Mouse (Mus musculus): ENCODE results near the gene Dock10. TPM values are rescaled to one million over a fixed set of nuclear protein-coding genes. Genes with fewer than 3 reads are reported as not detected.

Dock10 gene
- polyA plus RNA-seq, 1 experiment from 2014 or later = 4.4 TPM

- Histone ChIP-seq H3K27ac (replicated peaks in 1 of 2; ENCODE audit: control insufficient read depth in 1 of 2, insufficient read depth in 1 of 2, low read depth in 2 of 2, low read length in 2 of 2) (no peak overlapping the region), H3K9me3 (ENCODE audit: control insufficient read depth, low read length) (no peaks in the 10 kb centered on the region), H3K4me1 (ENCODE audit: control insufficient read depth in 2 of 2, insufficient read depth in 2 of 2, low read length in 2 of 2) (no peaks in the 10 kb centered on the region), H3K36me3 (ENCODE audit: control insufficient read depth, insufficient read depth, low read length) (no peaks in the 10 kb centered on the region), H3K4me2 (ENCODE audit: low read length) (no peak overlapping the region), H3K9ac (ENCODE audit: low read length) (no peak overlapping the region), H3K4me3 (ENCODE audit: control insufficient read depth in 1 of 2, insufficient read depth in 1 of 2, low read depth in 1 of 2, low read length in 2 of 2) (no peak overlapping the region), H3K27me3 (ENCODE audit: control insufficient read depth, insufficient read depth, low read length) (no peaks in the 10 kb centered on the region)
- no peak for ATAC-seq (ENCODE audit: insufficient number of reproducible peaks, insufficient read depth, low FRiP score, low read depth)
- 90% methylated on average over 2 of the region's 2 CpGs for WGBS
Measured at GRCm38 (mm10) chr1:80504757-80505156, 253.6 kb downstream of the Dock10 start.

DNA sequence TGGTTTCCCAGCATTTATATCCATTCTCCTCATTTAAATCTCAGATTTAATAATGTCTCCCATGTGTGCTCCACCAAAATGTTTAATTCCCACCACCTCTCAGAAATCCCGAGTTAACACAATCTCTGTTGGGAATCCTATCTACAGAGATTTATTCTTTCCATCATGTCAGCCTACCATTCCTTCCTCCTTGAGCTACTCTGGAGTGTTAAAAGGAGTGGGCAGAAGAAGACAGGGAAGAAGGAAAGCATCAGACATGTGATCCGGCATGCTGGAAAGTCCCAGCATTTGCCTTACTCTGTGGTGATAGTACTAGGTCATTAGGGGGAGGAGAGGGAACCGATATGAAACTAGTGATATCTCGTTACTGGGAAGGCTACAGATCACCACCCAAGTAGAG is 254.2 kb downstream of the Dock10 start:
- H3K9ac ChIP-seq (ENCODE audit: low read length) = no peak overlapping the region
- no peak overlapping the region for H3K4me2 ChIP-seq (ENCODE audit: low read length)
- H3K4me1 ChIP-seq (ENCODE audit: control insufficient read depth in 2 of 2, insufficient read depth in 2 of 2, low read length in 2 of 2) = no peaks in the 10 kb centered on the region
- WGBS = 77% methylated on average over 4 of the region's 4 CpGs
- no peaks in the 10 kb centered on the region for H3K36me3 ChIP-seq (ENCODE audit: control insufficient read depth, insufficient read depth, low read length)
- H3K9me3 ChIP-seq (ENCODE audit: control insufficient read depth, low read length) = no peaks in the 10 kb centered on the region
- no peak overlapping the region for H3K27ac ChIP-seq (replicated peaks in 1 of 2; ENCODE audit: control insufficient read depth in 1 of 2, insufficient read depth in 1 of 2, low read depth in 2 of 2, low read length in 2 of 2)
- no peaks in the 10 kb centered on the region for H3K27me3 ChIP-seq (ENCODE audit: control insufficient read depth, insufficient read depth, low read length)
- H3K4me3 ChIP-seq (ENCODE audit: control insufficient read depth in 1 of 2, insufficient read depth in 1 of 2, low read depth in 1 of 2, low read length in 2 of 2) = no peak overlapping the region
- ATAC-seq (ENCODE audit: insufficient number of reproducible peaks, insufficient read depth, low FRiP score, low read depth) = no peak

GRCm38 (mm10) chr1:80502456-80503165 is 255.7 kb downstream of the Dock10 start:
- no peaks in the 10 kb centered on the region for H3K9me3 ChIP-seq (ENCODE audit: control insufficient read depth, low read length)
- 77% methylated on average over 9 of the region's 9 CpGs for WGBS
- no peak overlapping the region for H3K4me2 ChIP-seq (ENCODE audit: low read length)
- H3K4me1 ChIP-seq (ENCODE audit: control insufficient read depth in 2 of 2, insufficient read depth in 2 of 2, low read length in 2 of 2) = no peaks in the 10 kb centered on the region
- H3K9ac ChIP-seq (ENCODE audit: low read length) = no peak overlapping the region
- no peaks in the 10 kb centered on the region for H3K27me3 ChIP-seq (ENCODE audit: control insufficient read depth, insufficient read depth, low read length)
- no peaks in the 10 kb centered on the region for H3K36me3 ChIP-seq (ENCODE audit: control insufficient read depth, insufficient read depth, low read length)
- no peak overlapping the region for H3K27ac ChIP-seq (replicated peaks in 1 of 2; ENCODE audit: control insufficient read depth in 1 of 2, insufficient read depth in 1 of 2, low read depth in 2 of 2, low read length in 2 of 2)
- no peak for ATAC-seq (ENCODE audit: insufficient number of reproducible peaks, insufficient read depth, low FRiP score, low read depth)
- H3K4me3 ChIP-seq (ENCODE audit: control insufficient read depth in 1 of 2, insufficient read depth in 1 of 2, low read depth in 1 of 2, low read length in 2 of 2) = no peak overlapping the region

DNA sequence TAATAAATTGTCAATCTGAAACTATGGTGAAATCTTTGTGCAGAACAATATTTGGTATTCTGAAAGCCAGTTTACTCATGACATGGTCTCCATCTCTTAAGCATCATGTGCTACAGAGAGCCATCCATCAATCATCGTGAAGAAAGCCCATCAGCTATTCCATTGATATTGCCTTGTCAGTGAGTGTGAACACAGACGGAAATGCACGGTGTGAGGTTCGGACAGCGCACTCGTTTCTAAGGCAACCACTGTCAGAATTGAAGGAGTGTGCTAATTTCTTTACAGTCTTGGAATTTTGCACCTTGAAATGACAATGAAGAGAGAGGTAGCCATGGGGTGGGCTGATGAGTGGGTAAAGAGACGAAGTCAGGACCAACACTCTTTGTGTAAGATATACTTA is 259.1 kb downstream of the Dock10 start:
- no peaks in the 10 kb centered on the region for H3K36me3 ChIP-seq (ENCODE audit: control insufficient read depth, insufficient read depth, low read length)
- no peak overlapping the region for H3K9ac ChIP-seq (ENCODE audit: low read length)
- no peak overlapping the region for H3K27ac ChIP-seq (replicated peaks in 1 of 2; ENCODE audit: control insufficient read depth in 1 of 2, insufficient read depth in 1 of 2, low read depth in 2 of 2, low read length in 2 of 2)
- no peak for ATAC-seq (ENCODE audit: insufficient number of reproducible peaks, insufficient read depth, low FRiP score, low read depth)
- no peaks in the 10 kb centered on the region for H3K27me3 ChIP-seq (ENCODE audit: control insufficient read depth, insufficient read depth, low read length)
- H3K9me3 ChIP-seq (ENCODE audit: control insufficient read depth, low read length) = no peaks in the 10 kb centered on the region
- 80% methylated on average over 7 of the region's 7 CpGs for WGBS
- no peak overlapping the region for H3K4me2 ChIP-seq (ENCODE audit: low read length)
- H3K4me3 ChIP-seq (ENCODE audit: control insufficient read depth in 1 of 2, insufficient read depth in 1 of 2, low read depth in 1 of 2, low read length in 2 of 2) = no peak overlapping the region
- H3K4me1 ChIP-seq (ENCODE audit: control insufficient read depth in 2 of 2, insufficient read depth in 2 of 2, low read length in 2 of 2) = no peaks in the 10 kb centered on the region

DNA sequence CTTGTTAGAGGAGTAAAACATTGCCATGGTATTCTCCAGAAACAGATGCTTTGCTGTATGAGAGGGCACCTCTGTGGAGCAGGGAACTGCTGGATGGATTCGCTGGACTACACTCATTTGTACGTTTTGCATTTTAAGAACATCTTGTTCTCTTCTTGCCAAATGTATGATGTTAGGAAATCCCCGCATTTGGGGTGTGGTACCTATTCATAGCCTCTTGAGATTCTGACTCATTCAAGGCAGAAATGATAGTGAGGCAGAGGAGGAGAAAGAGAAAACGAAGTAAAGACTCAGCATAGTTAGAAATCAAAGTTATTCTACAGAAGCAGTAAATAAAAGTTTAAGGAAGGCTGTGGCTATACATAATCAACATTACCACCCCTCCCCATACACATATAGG is 262.0 kb downstream of the Dock10 start:
- Histone ChIP-seq H3K9me3 (ENCODE audit: control insufficient read depth, low read length) (no peaks in the 10 kb centered on the region), H3K36me3 (ENCODE audit: control insufficient read depth, insufficient read depth, low read length) (no peaks in the 10 kb centered on the region), H3K27me3 (ENCODE audit: control insufficient read depth, insufficient read depth, low read length) (no peaks in the 10 kb centered on the region), H3K9ac (ENCODE audit: low read length) (no peak overlapping the region), H3K4me1 (ENCODE audit: control insufficient read depth in 2 of 2, insufficient read depth in 2 of 2, low read length in 2 of 2) (no peaks in the 10 kb centered on the region), H3K27ac (replicated peaks in 1 of 2; ENCODE audit: control insufficient read depth in 1 of 2, insufficient read depth in 1 of 2, low read depth in 2 of 2, low read length in 2 of 2) (no peak overlapping the region), H3K4me2 (ENCODE audit: low read length) (no peak overlapping the region), H3K4me3 (ENCODE audit: control insufficient read depth in 1 of 2, insufficient read depth in 1 of 2, low read depth in 1 of 2, low read length in 2 of 2) (no peak overlapping the region)
- ATAC-seq (ENCODE audit: insufficient number of reproducible peaks, insufficient read depth, low FRiP score, low read depth) = no peak
- WGBS = 76% methylated on average over 4 of the region's 4 CpGs

- WGBS = 64% methylated on average over 5 of the region's 5 CpGs
- Histone ChIP-seq H3K4me3 (ENCODE audit: control insufficient read depth in 1 of 2, insufficient read depth in 1 of 2, low read depth in 1 of 2, low read length in 2 of 2) (no peak overlapping the region), H3K9me3 (ENCODE audit: control insufficient read depth, low read length) (no peaks in the 10 kb centered on the region), H3K27ac (replicated peaks in 1 of 2; ENCODE audit: control insufficient read depth in 1 of 2, insufficient read depth in 1 of 2, low read depth in 2 of 2, low read length in 2 of 2) (peak overlapping the region; percentile 52 to 63; a peak in 3 of 4 replicates), H3K4me2 (ENCODE audit: low read length) (no peak overlapping the region), H3K9ac (ENCODE audit: low read length) (no peak overlapping the region), H3K36me3 (ENCODE audit: control insufficient read depth, insufficient read depth, low read length) (no peaks in the 10 kb centered on the region), H3K4me1 (ENCODE audit: control insufficient read depth in 2 of 2, insufficient read depth in 2 of 2, low read length in 2 of 2) (peaks cover 3 to 4% of the 10 kb centered on the region in 2 experiments), H3K27me3 (ENCODE audit: control insufficient read depth, insufficient read depth, low read length) (no peaks in the 10 kb centered on the region)
- ATAC-seq (ENCODE audit: insufficient number of reproducible peaks, insufficient read depth, low FRiP score, low read depth) = peak; percentile 54; the same call in 1 of the 2 replicates
Measured at GRCm38 (mm10) chr1:80483419-80483818, 274.9 kb downstream of the Dock10 start.

DNA sequence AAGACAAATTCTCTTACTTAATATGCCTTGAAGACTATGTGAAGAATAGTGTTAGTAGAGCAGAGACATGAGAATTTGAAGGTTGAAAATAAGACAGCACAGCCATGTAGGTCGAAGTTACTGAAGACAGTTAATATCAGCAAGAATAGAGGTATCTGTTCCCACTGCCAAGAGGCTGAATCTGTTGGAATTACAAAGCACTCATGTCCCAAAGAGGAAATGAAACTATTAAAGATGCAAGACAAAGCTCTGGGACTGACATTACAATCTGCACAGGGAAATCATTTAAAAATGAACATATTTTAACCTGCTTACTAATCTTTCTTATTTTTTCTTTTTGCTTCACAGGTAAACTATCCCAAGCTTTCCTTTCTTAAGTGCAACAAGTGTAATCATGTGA is 283.4 kb downstream of the Dock10 start:
- H3K27me3 ChIP-seq (ENCODE audit: control insufficient read depth, insufficient read depth, low read length) = no peaks in the 10 kb centered on the region
- H3K27ac ChIP-seq (replicated peaks in 1 of 2; ENCODE audit: control insufficient read depth in 1 of 2, insufficient read depth in 1 of 2, low read depth in 2 of 2, low read length in 2 of 2) = no peak overlapping the region
- ATAC-seq (ENCODE audit: insufficient number of reproducible peaks, insufficient read depth, low FRiP score, low read depth) = no peak
- H3K36me3 ChIP-seq (ENCODE audit: control insufficient read depth, insufficient read depth, low read length) = no peaks in the 10 kb centered on the region
- H3K9ac ChIP-seq (ENCODE audit: low read length) = no peak overlapping the region
- no peaks in the 10 kb centered on the region for H3K4me1 ChIP-seq (ENCODE audit: control insufficient read depth in 2 of 2, insufficient read depth in 2 of 2, low read length in 2 of 2)
- no peak overlapping the region for H3K4me3 ChIP-seq (ENCODE audit: control insufficient read depth in 1 of 2, insufficient read depth in 1 of 2, low read depth in 1 of 2, low read length in 2 of 2)
- 31% methylated on average over 1 of the region's 1 CpGs for WGBS
- no peaks in the 10 kb centered on the region for H3K9me3 ChIP-seq (ENCODE audit: control insufficient read depth, low read length)
- no peak overlapping the region for H3K4me2 ChIP-seq (ENCODE audit: low read length)

GRCm38 (mm10) chr1:80472395-80472794 is 285.9 kb downstream of the Dock10 start:
- no peaks in the 10 kb centered on the region for H3K4me1 ChIP-seq (ENCODE audit: control insufficient read depth in 2 of 2, insufficient read depth in 2 of 2, low read length in 2 of 2)
- H3K27me3 ChIP-seq (ENCODE audit: control insufficient read depth, insufficient read depth, low read length) = no peaks in the 10 kb centered on the region
- H3K27ac ChIP-seq (replicated peaks in 1 of 2; ENCODE audit: control insufficient read depth in 1 of 2, insufficient read depth in 1 of 2, low read depth in 2 of 2, low read length in 2 of 2) = no peak overlapping the region
- H3K9ac ChIP-seq (ENCODE audit: low read length) = no peak overlapping the region
- ATAC-seq (ENCODE audit: insufficient number of reproducible peaks, insufficient read depth, low FRiP score, low read depth) = no peak
- no peak overlapping the region for H3K4me3 ChIP-seq (ENCODE audit: control insufficient read depth in 1 of 2, insufficient read depth in 1 of 2, low read depth in 1 of 2, low read length in 2 of 2)
- no peak overlapping the region for H3K4me2 ChIP-seq (ENCODE audit: low read length)
- no peaks in the 10 kb centered on the region for H3K36me3 ChIP-seq (ENCODE audit: control insufficient read depth, insufficient read depth, low read length)
- 94% methylated on average over 1 of the region's 1 CpGs for WGBS
- no peaks in the 10 kb centered on the region for H3K9me3 ChIP-seq (ENCODE audit: control insufficient read depth, low read length)

All from heart, embryonic 14.5 days (tissue).